Mouse (Mus musculus) stomach, postnatal 0 days (tissue): Measurements from ENCODE around the gene Cnih2.

Experiments
- CTCF ChIP-seq: IDR thresholded peaks from 2 replicates; pipeline ENCODE4 v1.5.1; 2016; ENCODE audit warnings: antibody characterized with exemption, low read depth, mild to moderate bottlenecking, moderate library complexity
- EP300 ChIP-seq: optimal IDR thresholded peaks from 2 replicates; pipeline ENCODE3; 2016; ENCODE audit warnings: antibody characterized with exemption

- TF ChIP-seq CTCF (no peak), EP300 (no peak)
These were observed 13.5 kb downstream of the Cnih2 start for GRCm38 (mm10) chr19:5084834-5085144.
